Mouse (Mus musculus) cerebellum, postnatal 36 days (tissue): ENCODE measurements around the gene Mogat1.
"Not testable (repeated sequence)": the region's sequence is repeated elsewhere in the genome, so short reads cannot be mapped to it uniquely, and the experiment has no call there.

Experiments used
- DNase-seq, 2 experiments: peaks; one replicate each; pipeline ENCODE4 v3.0.0; 2021 to 2022; ENCODE audit warnings: mixed read lengths in 2 of 2

The Mogat1 gene

DNA sequence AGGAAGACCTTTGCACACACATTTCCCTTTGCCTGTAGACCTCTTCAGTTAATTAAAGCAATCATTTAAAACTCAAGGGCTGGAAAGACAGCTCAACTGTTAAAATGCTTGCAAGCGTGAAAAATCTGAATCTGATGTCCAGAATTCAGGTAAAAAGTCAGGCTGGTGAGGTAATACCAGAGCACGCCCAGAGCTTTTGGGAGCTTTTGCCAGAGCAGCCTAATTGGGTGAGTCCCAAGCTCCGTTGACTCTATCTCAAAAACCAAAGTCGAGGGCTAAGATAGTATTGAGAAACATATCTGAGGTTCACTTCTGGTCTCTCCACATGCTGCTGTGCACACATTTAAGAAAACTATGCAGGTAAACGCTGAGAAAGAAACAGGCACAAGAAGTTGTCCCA lies at the start of gene Mogat1:
Mogat1 (plus strand) TSS at position 130 of the 400 bp plus-strand sequence.
- DNase-seq, result no peak

DNA sequence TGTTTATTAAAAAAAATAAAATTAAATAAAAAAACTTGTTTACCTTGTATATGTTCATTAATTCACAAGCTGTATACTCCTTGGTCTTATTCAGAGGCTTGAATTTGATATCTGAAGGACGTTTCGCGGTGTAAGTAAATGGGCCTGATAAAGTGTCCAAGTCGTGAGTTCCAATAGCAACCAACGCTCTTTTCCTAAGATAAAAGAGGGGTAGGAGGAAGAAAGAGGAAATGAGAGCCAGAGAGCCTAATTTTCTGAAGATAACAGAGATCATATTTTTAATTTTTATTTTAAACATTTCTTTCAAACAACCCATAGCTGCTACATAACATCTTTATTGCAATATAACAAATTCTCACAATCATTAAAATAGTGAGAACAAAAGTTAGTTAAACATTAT lies 38.4 kb upstream of the Mogat1 start:
- DNase-seq, result no peak

- no peak for DNase-seq
These were observed 27.4 kb upstream of the Mogat1 start for GRCm38 (mm10) chr1:78483430-78483829.

GRCm38 (mm10) chr1:78484361-78484760 lies 26.4 kb upstream of the Mogat1 start:
- DNase-seq, result no peak

GRCm38 (mm10) chr1:78488427-78488751 lies 22.4 kb upstream of the Mogat1 start:
- no peak for DNase-seq

- DNase-seq, result peak; percentile 88 to 90
These were observed 21.9 kb upstream of the Mogat1 start, which contains the start of gene Farsb for GRCm38 (mm10) chr1:78488752-78489492. TSS of gene Farsb (minus strand) at chr1:78488897.

DNA sequence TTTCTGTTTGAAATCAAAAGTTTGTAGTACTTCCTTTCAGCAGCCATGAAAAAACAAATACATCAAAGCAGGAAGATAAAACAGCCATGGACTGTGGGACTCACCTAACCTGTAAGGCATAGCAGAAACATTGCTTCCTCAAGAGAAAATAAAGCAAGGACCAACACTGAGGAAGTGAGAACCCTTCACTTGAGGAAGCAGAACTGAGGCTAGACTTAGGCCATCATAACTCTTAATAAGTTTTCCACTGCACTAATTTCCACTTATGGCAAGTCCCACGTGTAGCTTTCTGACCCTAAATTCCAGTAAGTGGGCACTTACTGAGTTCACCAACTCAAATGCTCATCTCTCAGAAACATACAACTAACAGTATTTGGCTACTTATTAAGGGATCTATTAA lies 20.6 kb upstream of the Mogat1 start:
- DNase-seq, result no peak

DNA sequence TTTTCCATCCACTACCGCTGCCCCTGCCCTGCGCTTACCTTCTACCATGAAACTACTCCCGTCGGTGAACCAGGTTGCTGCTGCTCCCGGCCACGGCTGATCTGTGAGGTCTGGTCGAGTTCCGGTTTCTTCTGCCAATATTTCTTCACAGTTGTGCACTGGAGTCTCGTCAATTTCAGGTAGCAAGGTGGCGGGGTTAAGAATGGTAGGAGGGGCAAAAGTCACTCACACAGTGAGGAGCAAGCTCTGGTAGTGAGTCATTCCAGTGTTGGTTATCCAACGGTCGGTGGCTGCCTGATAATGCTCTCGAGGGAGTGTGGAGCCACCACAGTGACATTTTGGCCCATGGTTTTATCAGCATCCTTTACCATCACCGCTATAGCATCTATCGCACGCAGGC lies 9.8 kb upstream of the Mogat1 start:
- no peak for DNase-seq

DNA sequence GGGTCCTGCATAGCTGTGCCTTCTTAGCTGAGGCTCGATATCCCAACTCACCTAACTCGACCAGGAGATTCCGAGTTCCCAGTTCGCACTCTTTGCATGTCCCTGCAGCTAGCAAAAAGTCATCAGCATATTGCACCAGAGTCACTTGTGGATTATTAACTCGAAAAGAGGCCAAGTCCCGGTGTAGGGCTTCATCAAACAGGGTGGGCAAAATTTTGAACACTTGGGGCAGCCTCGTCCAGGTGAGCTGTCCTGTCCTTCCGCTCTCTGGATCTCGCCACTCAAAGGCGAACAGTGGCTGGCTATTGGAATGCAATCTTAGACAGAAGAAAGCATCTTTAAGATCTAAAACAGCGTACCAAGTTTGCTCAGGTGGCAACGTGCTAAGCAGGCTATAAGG lies 8.9 kb upstream of the Mogat1 start:
- DNase-seq, result not testable (repeated sequence)

GRCm38 (mm10) chr1:78502527-78502926 lies 8.3 kb upstream of the Mogat1 start:
- DNase-seq, result no peak

- DNase-seq, result no peak
These were observed 3.7 kb upstream of the Mogat1 start for GRCm38 (mm10) chr1:78507137-78507536.

GRCm38 (mm10) chr1:78511621-78512160 lies 900 bp downstream of the Mogat1 start, which contains the start of gene BC035947:
TSS of gene BC035947 (minus strand) at chr1:78512158.
- peak; percentile 6 to 13 for DNase-seq

- DNase-seq, result no peak
These were observed 2.0 kb downstream of the Mogat1 start for GRCm38 (mm10) chr1:78512756-78513155.

- no peak for DNase-seq
These were observed 8.1 kb downstream of the Mogat1 start for GRCm38 (mm10) chr1:78518907-78519306.

- DNase-seq, result peak; percentile 52 to 67
These were observed 14.5 kb downstream of the Mogat1 start for GRCm38 (mm10) chr1:78525189-78525886.

DNA sequence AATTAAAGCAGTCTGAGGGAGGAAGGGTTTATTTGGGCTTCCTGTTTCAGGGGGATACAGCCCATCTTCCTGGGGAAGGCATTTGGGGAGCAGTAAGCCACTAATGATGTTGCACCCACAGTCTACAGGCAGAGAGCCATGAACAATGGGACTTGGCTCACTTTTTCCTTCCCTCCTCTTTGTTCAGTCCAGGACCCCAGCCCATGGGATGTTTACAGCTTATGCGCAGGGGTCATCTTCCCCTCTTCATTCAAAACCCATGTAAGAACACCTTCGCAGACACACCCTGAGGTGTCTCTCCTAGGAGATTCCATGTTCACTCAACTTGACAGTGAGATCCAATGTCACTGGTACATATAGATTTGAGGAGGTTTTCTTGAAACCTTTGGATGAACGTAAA lies 17.6 kb downstream of the Mogat1 start:
- no peak for DNase-seq

GRCm38 (mm10) chr1:78529011-78529410 lies 18.2 kb downstream of the Mogat1 start:
- DNase-seq, result no peak

- no peak for DNase-seq
These were observed 19.9 kb downstream of the Mogat1 start for GRCm38 (mm10) chr1:78530500-78531215.

DNA sequence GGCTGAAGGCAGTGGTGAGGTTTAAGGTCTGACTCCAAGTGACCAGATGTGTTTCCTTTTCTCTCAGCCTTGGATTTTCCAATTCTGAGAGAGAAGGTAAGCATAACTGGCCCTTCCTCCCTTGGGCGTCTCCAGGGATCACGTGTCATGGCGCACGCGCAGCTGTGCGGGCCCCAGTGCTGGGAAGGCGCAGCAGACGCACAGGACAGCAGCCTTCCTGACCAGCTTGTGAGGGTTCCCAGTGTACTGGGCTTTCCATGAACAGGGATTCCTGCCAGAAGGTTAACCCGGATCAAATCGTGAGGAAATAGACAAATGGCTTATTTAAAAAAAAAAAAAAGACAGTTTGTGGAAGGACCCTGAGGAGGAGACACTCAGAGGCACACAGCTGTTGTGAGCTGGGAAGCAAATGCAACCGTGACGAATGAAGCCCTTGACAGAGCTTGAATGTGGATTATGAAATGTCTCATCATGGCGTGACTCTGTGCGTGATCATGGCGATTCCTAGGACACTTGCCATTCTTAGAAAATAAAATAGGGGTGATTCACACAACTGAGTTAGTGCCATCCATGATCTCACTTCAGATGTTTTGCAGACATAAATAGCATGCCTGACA lies 21.5 kb downstream of the Mogat1 start:
- no peak for DNase-seq

DNA sequence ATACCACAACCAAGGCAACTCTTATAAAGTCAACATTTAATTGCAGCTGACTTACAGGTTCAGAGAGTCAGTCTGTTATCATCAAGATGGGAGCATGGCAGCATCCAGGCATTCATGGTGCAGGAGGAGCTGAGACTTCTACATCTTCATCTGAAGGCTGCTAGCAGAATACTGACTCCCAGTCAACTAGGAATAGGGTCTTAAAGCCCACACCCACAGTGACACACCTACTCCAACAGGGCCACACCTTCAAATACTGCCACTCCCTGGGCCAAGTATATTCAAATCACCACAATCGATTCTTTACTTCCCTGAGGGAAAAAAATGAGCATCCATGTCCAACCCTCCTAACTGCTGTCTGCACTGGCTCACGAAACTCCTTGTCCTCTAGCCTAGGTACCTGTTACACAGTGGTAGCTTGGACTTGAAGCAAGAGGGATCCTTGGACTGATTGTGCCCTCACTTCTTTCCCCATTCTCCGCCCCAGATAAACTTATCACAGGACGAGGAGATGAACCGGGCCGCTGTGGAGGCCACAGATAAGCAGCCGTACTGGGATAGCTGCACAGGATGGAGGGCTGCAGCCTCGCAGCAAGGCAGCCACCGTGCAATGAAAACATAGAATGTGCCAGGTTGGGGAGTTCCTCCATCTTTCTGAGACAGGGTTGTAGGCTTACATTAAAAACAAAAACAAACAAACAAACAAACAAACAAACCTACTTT lies 23.8 kb downstream of the Mogat1 start:
- no peak for DNase-seq

GRCm38 (mm10) chr1:78536310-78537164 lies 25.7 kb downstream of the Mogat1 start:
- peak; percentile 84 for DNase-seq
